Mouse (Mus musculus): Measurements from ENCODE around the gene Cnbp.

The Cnbp gene

GRCm38 (mm10) chr6:87850900-87851614 lies at the start of gene Cnbp:
Gene Cnbp (minus strand): TSS chr6:87851106.
- peak; percentile 98 for DNase-seq (ENCODE audit: low spot score)

DNA sequence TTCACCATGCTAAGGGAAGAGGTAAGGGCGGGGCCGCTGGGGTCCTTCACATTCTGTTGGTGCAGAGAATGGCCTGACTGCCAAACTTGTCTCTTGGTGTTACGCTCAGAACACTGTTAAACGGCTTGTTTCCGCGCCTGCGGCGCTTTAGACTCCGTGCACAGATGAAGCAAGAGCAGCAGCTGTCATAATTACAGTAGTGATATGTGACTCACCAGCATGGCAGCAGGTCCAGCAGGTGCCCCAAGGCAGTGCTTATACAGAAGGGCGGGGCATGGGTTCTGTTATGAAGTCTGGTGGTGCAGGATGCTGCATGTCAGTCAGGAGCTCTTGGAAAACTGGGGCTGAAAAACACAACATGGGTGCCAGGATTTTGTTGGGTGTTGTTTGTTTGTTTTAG lies 47.1 kb upstream of the Cnbp start:
- no peak for DNase-seq (ENCODE audit: low spot score)

GRCm38 (mm10) chr6:87893931-87894330 lies 43.0 kb upstream of the Cnbp start:
- no peak for DNase-seq (ENCODE audit: low spot score)

- peak; percentile 100 for DNase-seq (ENCODE audit: low spot score)
Measured at GRCm38 (mm10) chr6:87887594-87888233, 36.8 kb upstream of the Cnbp start, which contains the start of gene Copg1. Gene Copg1 (plus strand): TSS chr6:87887814.

GRCm38 (mm10) chr6:87886721-87887120 lies 35.8 kb upstream of the Cnbp start:
- no peak for DNase-seq (ENCODE audit: low spot score)

DNA sequence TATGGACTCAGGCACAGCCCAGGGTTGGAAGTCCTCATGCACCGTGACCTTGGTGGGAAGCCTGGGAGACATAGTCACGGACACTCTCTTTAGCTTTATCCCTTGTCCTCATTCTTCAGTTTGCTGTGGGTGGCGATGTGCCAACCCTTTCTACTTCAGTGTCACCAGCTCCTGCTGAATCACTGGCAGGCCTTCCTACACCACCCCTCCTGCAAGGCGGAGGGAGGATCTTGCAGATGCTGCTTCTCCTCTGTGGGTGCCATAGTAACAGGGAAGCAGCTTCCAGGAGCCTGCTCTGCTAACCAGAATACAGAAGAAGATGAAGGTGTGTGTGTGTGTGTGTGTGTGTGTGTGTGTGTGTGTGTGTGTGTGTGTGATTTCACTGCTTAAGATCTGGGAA lies 31.9 kb upstream of the Cnbp start:
- DNase-seq (ENCODE audit: low spot score) = peak; percentile 55

DNA sequence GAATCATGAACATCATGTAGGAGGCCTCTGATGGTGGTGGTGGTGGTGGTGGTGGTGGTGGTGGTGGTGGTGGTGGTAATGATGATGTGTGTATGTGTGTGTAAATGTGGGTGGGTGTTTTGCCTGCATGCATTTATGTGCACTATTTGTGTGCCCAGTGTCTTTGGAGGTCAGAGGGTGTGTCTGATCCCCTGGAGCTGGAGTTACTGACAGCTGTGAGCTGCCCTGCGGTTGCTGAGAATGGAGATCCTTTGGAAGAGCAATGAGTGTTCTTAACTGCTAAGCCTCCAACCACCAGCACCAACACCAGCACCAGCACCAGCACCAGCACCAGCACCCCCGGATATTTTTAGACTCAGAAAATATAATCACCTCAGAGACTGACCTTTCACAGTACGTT lies 31.3 kb upstream of the Cnbp start:
- DNase-seq (ENCODE audit: low spot score) = no peak

DNA sequence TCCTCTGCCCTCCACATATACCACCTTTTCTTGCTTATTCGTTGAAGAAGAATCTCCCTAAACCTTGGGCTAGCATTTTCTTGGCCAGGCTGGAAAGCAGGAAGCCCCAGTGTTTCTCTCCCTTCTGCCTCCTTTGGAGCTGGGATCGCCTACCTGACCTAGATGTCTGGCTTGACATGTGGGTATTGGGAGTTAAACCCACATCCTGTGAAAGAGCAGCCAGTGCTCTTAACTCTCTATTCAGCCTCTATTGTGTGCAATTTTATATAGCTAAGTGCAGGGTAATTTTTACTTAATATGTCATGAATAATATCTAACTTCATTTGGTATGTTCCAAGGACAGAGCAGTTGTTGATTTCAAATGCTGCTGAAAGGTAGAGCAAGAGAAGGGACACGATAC lies 28.7 kb upstream of the Cnbp start:
- DNase-seq (ENCODE audit: low spot score) = no peak

DNA sequence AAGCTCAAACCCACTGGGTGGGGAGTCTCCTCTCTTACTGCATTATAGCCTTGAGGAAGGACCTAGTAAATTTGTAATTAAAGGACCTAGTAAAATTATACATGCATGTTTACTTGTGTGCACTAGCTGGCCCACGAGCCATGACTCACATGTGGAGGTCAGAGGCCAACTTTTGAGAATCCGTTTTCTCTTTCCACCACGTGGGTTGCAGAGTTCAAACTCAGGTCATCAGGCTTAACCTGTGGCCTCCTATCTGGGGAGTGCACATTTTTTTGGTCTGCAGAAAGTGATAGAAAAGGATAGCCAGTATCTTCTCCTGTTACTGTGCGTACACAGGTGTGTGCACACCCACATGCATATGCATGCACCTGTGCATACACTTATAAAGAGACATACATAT lies 28.1 kb upstream of the Cnbp start:
- DNase-seq (ENCODE audit: low spot score) = no peak

DNA sequence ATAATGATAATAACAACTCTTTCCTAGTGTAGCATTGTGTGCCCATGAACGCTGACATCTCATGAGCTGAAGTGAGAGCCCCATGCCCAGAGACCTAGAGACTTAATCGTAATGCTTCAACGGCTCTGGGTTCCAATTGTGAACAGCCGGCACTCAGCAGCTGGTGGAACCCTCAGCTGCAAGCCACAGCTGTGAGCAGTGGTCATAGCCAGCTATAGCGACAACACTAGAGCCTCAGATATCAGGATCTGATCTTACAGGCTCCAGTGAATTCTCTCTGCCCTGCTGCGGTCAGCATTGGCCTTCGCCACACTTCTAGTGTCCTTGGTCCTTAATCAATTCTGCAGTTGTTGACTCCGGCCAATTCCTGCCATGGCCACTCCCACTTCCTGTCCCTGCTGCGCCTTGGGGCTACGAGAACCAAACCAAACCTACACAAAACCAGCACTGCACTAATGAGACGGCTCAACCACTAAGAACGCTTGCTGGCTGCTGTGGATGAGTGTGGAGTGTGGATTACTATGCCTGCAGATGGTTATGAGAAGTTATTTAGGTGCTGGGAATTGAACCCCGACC lies 25.2 kb upstream of the Cnbp start:
- DNase-seq (ENCODE audit: low spot score) = no peak

GRCm38 (mm10) chr6:87875562-87875961 lies 24.7 kb upstream of the Cnbp start:
- no peak for DNase-seq (ENCODE audit: low spot score)

DNA sequence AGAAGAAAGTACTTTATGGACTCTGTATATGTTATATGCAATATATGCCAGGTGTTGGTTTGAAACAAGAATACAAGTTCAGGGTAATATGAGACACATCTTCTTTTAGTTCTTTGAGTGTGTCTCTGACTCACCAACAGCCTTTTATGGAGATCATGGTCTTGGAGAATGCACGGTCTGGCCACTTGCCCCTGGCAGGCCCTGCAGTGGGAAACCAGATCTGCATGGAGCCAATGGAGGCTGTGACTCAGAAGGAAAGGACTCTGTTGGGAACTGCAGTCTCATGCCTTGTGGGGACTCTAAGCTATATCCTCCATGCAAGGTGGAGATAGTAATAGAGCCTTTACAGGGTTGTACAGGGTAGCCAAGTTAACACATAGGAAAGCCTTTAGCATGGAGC lies 24.2 kb upstream of the Cnbp start:
- DNase-seq (ENCODE audit: low spot score) = no peak

- DNase-seq (ENCODE audit: low spot score) = no peak
Measured at GRCm38 (mm10) chr6:87873963-87874362, 23.1 kb upstream of the Cnbp start.

GRCm38 (mm10) chr6:87873104-87873503 lies 22.2 kb upstream of the Cnbp start:
- DNase-seq (ENCODE audit: low spot score) = no peak

DNA sequence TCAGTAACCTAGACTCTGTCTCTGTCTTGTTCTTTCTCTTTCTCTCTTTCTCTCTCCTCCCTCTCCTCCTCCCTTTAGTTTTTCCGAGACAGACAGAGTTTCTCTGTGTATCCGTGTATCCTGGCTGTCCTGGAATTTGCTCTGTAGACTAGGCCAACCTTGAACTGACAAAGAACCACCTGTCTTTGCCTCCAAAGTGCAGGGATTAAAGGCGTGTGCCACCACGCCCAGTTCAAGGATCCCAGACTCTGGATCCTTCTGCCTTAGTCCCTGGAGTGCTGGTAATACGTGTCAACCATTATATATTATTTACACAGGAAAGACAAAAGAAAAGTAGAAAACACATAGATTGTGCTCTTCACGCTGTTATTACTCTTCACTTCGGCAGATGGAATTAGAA lies 20.3 kb upstream of the Cnbp start:
- DNase-seq (ENCODE audit: low spot score) = no peak

- DNase-seq (ENCODE audit: low spot score) = no peak
Measured at GRCm38 (mm10) chr6:87870440-87870839, 19.5 kb upstream of the Cnbp start.

GRCm38 (mm10) chr6:87868871-87869506 lies 18.1 kb upstream of the Cnbp start:
- DNase-seq (ENCODE audit: low spot score) = peak; percentile 82

DNA sequence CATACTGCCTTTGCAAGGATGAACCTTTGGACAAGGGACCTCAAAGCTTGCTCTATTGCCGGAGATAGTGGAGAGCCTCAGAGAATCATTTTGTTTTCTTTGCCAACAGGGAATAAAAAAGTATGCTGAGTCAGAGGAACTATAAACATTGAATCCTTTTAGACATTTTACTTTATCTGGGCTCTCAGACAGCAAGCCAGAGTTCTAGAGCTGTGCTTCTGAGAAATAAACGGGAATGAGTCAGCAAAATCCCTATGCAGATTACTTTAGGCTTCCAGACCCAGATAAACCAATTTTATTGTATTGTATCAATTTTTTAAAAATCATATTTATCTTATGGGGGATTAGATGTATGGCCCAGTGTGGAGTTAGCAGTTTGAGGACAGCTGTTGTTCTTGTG lies 16.4 kb upstream of the Cnbp start:
- DNase-seq (ENCODE audit: low spot score) = no peak

- DNase-seq (ENCODE audit: low spot score) = no peak
Measured at GRCm38 (mm10) chr6:87866211-87866610, 15.3 kb upstream of the Cnbp start.

- no peak for DNase-seq (ENCODE audit: low spot score)
Measured at GRCm38 (mm10) chr6:87857071-87857470, 6.2 kb upstream of the Cnbp start.

DNA sequence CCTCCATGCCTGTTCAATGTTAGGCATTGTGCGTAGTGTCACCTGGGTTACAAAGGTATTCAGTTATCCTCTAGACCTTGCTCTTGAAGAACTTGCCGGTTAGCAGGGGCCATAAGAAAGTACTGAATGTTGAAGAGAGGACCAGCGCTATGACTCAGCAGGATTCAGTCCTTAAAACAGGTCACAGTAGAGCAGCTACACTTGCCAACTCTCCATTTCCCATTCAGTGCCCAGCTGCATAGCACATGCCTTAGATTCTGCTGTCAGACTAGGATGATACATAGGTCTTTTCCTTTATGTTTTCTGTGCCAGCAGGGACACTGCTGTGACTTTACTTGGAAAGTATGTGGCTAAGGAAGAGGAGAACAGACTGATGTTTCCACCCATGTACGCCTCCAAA lies 2.5 kb upstream of the Cnbp start:
- DNase-seq (ENCODE audit: low spot score) = no peak

DNA sequence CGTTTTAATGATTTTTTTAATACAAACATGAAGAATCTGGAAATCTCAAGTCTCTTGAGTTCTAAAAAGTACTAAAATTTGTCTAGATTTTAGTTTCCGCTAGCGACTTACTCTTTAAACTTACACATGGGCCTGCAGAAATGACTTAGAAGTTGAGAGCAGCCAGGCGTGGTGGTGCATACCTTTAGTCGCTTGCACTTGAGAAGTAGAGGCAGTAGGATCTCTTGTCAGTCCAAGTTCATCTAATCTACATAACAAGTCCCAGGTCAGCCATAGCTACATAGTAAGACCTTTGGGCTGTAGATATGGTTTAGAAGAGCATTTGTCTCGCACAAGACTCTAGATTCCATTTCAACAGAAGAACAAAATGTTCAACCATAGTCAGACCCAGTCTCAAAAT lies 965 bp upstream of the Cnbp start:
- DNase-seq (ENCODE audit: low spot score) = no peak

Data from testis, postnatal 10 days (tissue).